Mouse (Mus musculus) layer of hippocampus, adult 11-12 months (tissue): ENCODE measurements around the gene Mrpl23.
A peak's percentile ranks its signal among the peaks of the same experiment; 100 is the strongest.

Experiments used
- DNase-seq: peaks from one replicate; pipeline ENCODE4 v3.0.0; 2022; ENCODE audit warnings: low spot score

Mrpl23 gene

GRCm38 (mm10) chr7:142522352-142522751, 10.1 kb upstream of the Mrpl23 start:
- DNase-seq: no peak

GRCm38 (mm10) chr7:142523200-142523990, 9.1 kb upstream of the Mrpl23 start:
- DNase-seq: no peak

GRCm38 (mm10) chr7:142525342-142526178, 6.9 kb upstream of the Mrpl23 start:
- no peak for DNase-seq

- DNase-seq: no peak
These were observed 3.1 kb upstream of the Mrpl23 start for GRCm38 (mm10) chr7:142529350-142529749.

- DNase-seq: no peak
These were observed 439 bp upstream of the Mrpl23 start for GRCm38 (mm10) chr7:142531973-142532521.

GRCm38 (mm10) chr7:142533059-142533855, 771 bp downstream of the Mrpl23 start:
- peak; percentile 84 for DNase-seq

GRCm38 (mm10) chr7:142535116-142535515, 2.6 kb downstream of the Mrpl23 start:
- no peak for DNase-seq

- DNase-seq: no peak
These were observed 3.3 kb downstream of the Mrpl23 start for GRCm38 (mm10) chr7:142535832-142536231.

GRCm38 (mm10) chr7:142537181-142537580, 4.7 kb downstream of the Mrpl23 start:
- no peak for DNase-seq

GRCm38 (mm10) chr7:142537879-142538278, 5.4 kb downstream of the Mrpl23 start:
- peak; percentile 65 for DNase-seq

GRCm38 (mm10) chr7:142538291-142538690, 5.8 kb downstream of the Mrpl23 start:
- DNase-seq: no peak

- no peak for DNase-seq
These were observed 6.3 kb downstream of the Mrpl23 start for GRCm38 (mm10) chr7:142538766-142539165.

GRCm38 (mm10) chr7:142539828-142540227, 7.3 kb downstream of the Mrpl23 start:
- DNase-seq: no peak

GRCm38 (mm10) chr7:142542771-142543303, 10.4 kb downstream of the Mrpl23 start:
- no peak for DNase-seq

GRCm38 (mm10) chr7:142545967-142546366, 13.5 kb downstream of the Mrpl23 start:
- DNase-seq: no peak

- no peak for DNase-seq
These were observed 15.4 kb downstream of the Mrpl23 start for GRCm38 (mm10) chr7:142547874-142548273.

- DNase-seq: no peak
These were observed 16.2 kb downstream of the Mrpl23 start for GRCm38 (mm10) chr7:142548706-142549105.

- DNase-seq: no peak
These were observed 17.7 kb downstream of the Mrpl23 start for GRCm38 (mm10) chr7:142549941-142550763.

GRCm38 (mm10) chr7:142550935-142551373, 18.5 kb downstream of the Mrpl23 start:
- DNase-seq: no peak

GRCm38 (mm10) chr7:142551691-142552090, 19.2 kb downstream of the Mrpl23 start:
- DNase-seq: no peak
